Mouse (Mus musculus) heart, adult 18-20 months (tissue): Measurements from ENCODE around the gene Fgf18. TPM values are rescaled to one million over a fixed set of nuclear protein-coding genes. Genes with fewer than 3 reads are reported as not detected.

Source experiments
- DNase-seq, 2 experiments: peaks; one replicate each; pipeline ENCODE4 v3.0.0; 2021 to 2022; ENCODE audit warnings: mixed read lengths in 1 of 2
- long read RNA-seq, 2 experiments: library from polyadenylated mRNA; stranded (forward); transcript quantifications; one replicate each; pipeline ENCODE4 v2.0.0; 2021
- total RNA-seq, 2 experiments: library from RNA; stranded (reverse); gene quantifications; 2 replicates each; pipeline ENCODE4 v1.2.3; 2021

The Fgf18 gene
- total RNA-seq: 1 to 10 TPM; 3.8 to 4.1 TPM
- long read RNA-seq, experiment 1, transcript Fgf18-201 (5 exons, 1,086 nt): major isoform, 5 of 5 reads
- long read RNA-seq, experiment 1, partial matches to known transcripts: 0 of 5 reads
- long read RNA-seq, experiment 1, other reads (novel, unspliced or antisense): 0 of 5 reads
- long read RNA-seq, experiment 2: 0 reads

GRCm38 (mm10) chr11:33147171-33147571 is at the start of gene Fgf18:
Gene Fgf18 (minus strand): TSS chr11:33147400.
- DNase-seq: peak in 1 of 2 experiments; percentile 19

- no peak for DNase-seq
Measured at GRCm38 (mm10) chr11:33196447-33197132, 49.4 kb upstream of the Fgf18 start.

GRCm38 (mm10) chr11:33195531-33196446 is 48.6 kb upstream of the Fgf18 start:
- no peak for DNase-seq

- no peak for DNase-seq
Measured at GRCm38 (mm10) chr11:33195061-33195460, 47.9 kb upstream of the Fgf18 start.

- DNase-seq: no peak
Measured at GRCm38 (mm10) chr11:33193695-33194094, 46.5 kb upstream of the Fgf18 start.

GRCm38 (mm10) chr11:33181804-33182203 is 34.6 kb upstream of the Fgf18 start:
- no peak for DNase-seq

- no peak for DNase-seq
Measured at GRCm38 (mm10) chr11:33180701-33181116, 33.5 kb upstream of the Fgf18 start.

GRCm38 (mm10) chr11:33179802-33180201 is 32.6 kb upstream of the Fgf18 start:
- no peak for DNase-seq

- DNase-seq: peak; percentile 25 to 56
Measured at GRCm38 (mm10) chr11:33176525-33177245, 29.5 kb upstream of the Fgf18 start.

GRCm38 (mm10) chr11:33175768-33176167 is 28.6 kb upstream of the Fgf18 start:
- DNase-seq: no peak

- peak; percentile 43 to 72 for DNase-seq
Measured at GRCm38 (mm10) chr11:33170489-33170888, 23.3 kb upstream of the Fgf18 start.

GRCm38 (mm10) chr11:33162998-33163506 is 15.9 kb upstream of the Fgf18 start, which contains the start of gene Npm1:
Gene Npm1 (minus strand): TSS chr11:33163206.
- DNase-seq: peak; percentile 99 to 100

- DNase-seq: peak; percentile 66 to 74
Measured at GRCm38 (mm10) chr11:33162211-33162997, 15.2 kb upstream of the Fgf18 start.

- DNase-seq: no peak
Measured at GRCm38 (mm10) chr11:33159741-33160140, 12.5 kb upstream of the Fgf18 start.

GRCm38 (mm10) chr11:33157453-33158196 is 10.4 kb upstream of the Fgf18 start:
- no peak for DNase-seq

- no peak for DNase-seq
Measured at GRCm38 (mm10) chr11:33156436-33157015, 9.3 kb upstream of the Fgf18 start.

GRCm38 (mm10) chr11:33154459-33154858 is 7.3 kb upstream of the Fgf18 start:
- DNase-seq: no peak

- no peak for DNase-seq
Measured at GRCm38 (mm10) chr11:33152997-33153396, 5.8 kb upstream of the Fgf18 start.

- DNase-seq: no peak
Measured at GRCm38 (mm10) chr11:33151780-33152145, 4.6 kb upstream of the Fgf18 start.
